Mouse (Mus musculus): ENCODE measurements at regions not wholly inside any gene's neighbourhood (a gene's known extent, or its start where the extent isn't known, plus 50 kb on each side); places are given as distances from the start of the nearest gene placed in this dataset.

- no peak for DNase-seq
These were observed 364.5 kb downstream of the Zfp619 start for GRCm38 (mm10) chr7:39882113-39882512.

- no peak for DNase-seq
These were observed 376.8 kb downstream of the Zfp619 start for GRCm38 (mm10) chr7:39894208-39894896.

GRCm38 (mm10) chr7:39896918-39897317 lies 379.4 kb downstream of the Zfp619 start:
- DNase-seq, result no peak

- no peak for DNase-seq
These were observed 380.7 kb downstream of the Zfp619 start for GRCm38 (mm10) chr7:39898268-39898667.

- DNase-seq, result no peak
These were observed 416.4 kb downstream of the Zfp619 start for GRCm38 (mm10) chr7:39933946-39934345.

- no peak for DNase-seq
These were observed 419.7 kb downstream of the Zfp619 start for GRCm38 (mm10) chr7:39937262-39937661.

- no peak for DNase-seq
These were observed 424.8 kb downstream of the Zfp619 start for GRCm38 (mm10) chr7:39942262-39942900.

GRCm38 (mm10) chr7:39954110-39954509 lies 436.5 kb downstream of the Zfp619 start:
- no peak for DNase-seq

- no peak for DNase-seq
These were observed 437.4 kb downstream of the Zfp619 start for GRCm38 (mm10) chr7:39954931-39955330.

- DNase-seq, result no peak
These were observed 460.6 kb downstream of the Zfp619 start for GRCm38 (mm10) chr7:39978121-39978520.

- no peak for DNase-seq
These were observed 464.1 kb downstream of the Zfp619 start for GRCm38 (mm10) chr7:39981647-39982046.
